Comparison of ENCODE assay signal across 11 mouse cellular contexts in the genomic region with DNA sequence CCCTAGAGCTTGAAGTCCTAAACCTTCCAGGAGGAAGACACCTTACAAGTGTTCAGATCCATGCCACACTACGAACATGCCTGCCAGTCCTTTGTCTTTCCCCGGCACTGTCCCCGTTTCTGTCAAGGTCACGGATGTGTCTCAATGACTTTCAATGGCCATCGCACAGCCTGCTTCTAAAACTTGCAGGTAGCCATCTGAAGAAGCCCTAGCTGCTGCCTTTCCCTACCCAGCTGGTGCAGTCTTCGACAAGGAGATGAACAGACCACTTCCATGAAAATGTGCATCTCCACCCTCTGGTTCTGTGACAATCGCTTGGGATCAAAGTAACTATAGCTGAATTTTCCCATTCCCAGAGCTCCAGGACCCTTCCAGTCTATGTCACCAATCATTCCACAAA. TPM values are rescaled to one million over a fixed set of nuclear protein-coding genes. Genes with fewer than 3 reads are reported as not detected.
DNase-seq lines count a peak whose midpoint lies in the region; ATAC-seq and TF ChIP-seq lines count a peak whose summit lies in the region.
"Had no signal": no experiment of that assay in that cellular context is flagged by ENCODE, and none has a peak within 500 bp of the region (broad histone marks: within the 10 kb centered on the region; RNA-seq: fewer than 3 reads in every experiment).

No protein-coding gene starts in this region.

- no peaks in the 10 kb centered on the region for H3K27me3 ChIP-seq in lung, postnatal 0 days (replicated peaks; ENCODE audit: insufficient read depth, low read length)
- no peaks in the 10 kb centered on the region for H3K27me3 ChIP-seq in intestine, postnatal 0 days (replicated peaks; ENCODE audit: control insufficient read depth, insufficient read depth, low read length)
- H3K27me3 ChIP-seq in stomach, embryonic 14.5 days (ENCODE audit: control insufficient read depth, insufficient read depth, low read length) = no peaks in the 10 kb centered on the region
- H3K27me3 ChIP-seq: kidney, embryonic 15.5 days had no signal

- WGBS in lung, postnatal 0 days = 80% methylated on average over 7 of the region's 7 CpGs
- 75% methylated on average over 7 of the region's 7 CpGs for WGBS in intestine, postnatal 0 days
- 82% methylated on average over 7 of the region's 7 CpGs for WGBS in stomach, embryonic 14.5 days

- peaks cover 18% of the 10 kb centered on the region; the same call in 1 of the 2 replicates for H3K4me1 ChIP-seq in lung, postnatal 0 days (ENCODE audit: insufficient read depth, low read depth, low read length)
- H3K4me1 ChIP-seq in intestine, postnatal 0 days (replicated peaks; ENCODE audit: control insufficient read depth, insufficient read depth, low read length) = peaks cover 11% of the 10 kb centered on the region
- peaks cover 50% of the 10 kb centered on the region for H3K4me1 ChIP-seq in stomach, embryonic 14.5 days (ENCODE audit: control insufficient read depth, insufficient read depth, low read length)

- ATAC-seq in lung, postnatal 0 days = no peak
- no peak for ATAC-seq in intestine, postnatal 0 days
- ATAC-seq in stomach, embryonic 14.5 days (ENCODE audit: insufficient number of reproducible peaks, insufficient read depth, low FRiP score, low read depth) = no peak
- no peak for ATAC-seq in megakaryocyte progenitor cell, adult 5-6 weeks (replicated peaks; ENCODE audit: poor library complexity)
- ATAC-seq: CD4-positive, CD25-positive, alpha-beta regulatory T cell, adult 4 months had no signal

- no peaks in the 10 kb centered on the region for H3K9me3 ChIP-seq in lung, postnatal 0 days (ENCODE audit: low read length)
- no peaks in the 10 kb centered on the region for H3K9me3 ChIP-seq in intestine, postnatal 0 days (ENCODE audit: control insufficient read depth)
- no peaks in the 10 kb centered on the region for H3K9me3 ChIP-seq in stomach, embryonic 14.5 days (ENCODE audit: control insufficient read depth, low read depth, low read length)
- H3K9me3 ChIP-seq: kidney, embryonic 15.5 days had no signal

- no peak overlapping the region for H3K9ac ChIP-seq in lung, postnatal 0 days (replicated peaks; ENCODE audit: low read depth)
- no peak overlapping the region for H3K9ac ChIP-seq in intestine, postnatal 0 days (ENCODE audit: low read depth, low read length)
- H3K9ac ChIP-seq in stomach, embryonic 14.5 days (replicated peaks; ENCODE audit: low read depth, low read length) = no peak overlapping the region; the same call in 1 of the 2 replicates
- H3K9ac ChIP-seq: kidney, embryonic 15.5 days had no signal

- peak overlapping the region; percentile 20; the same call in 1 of the 2 replicates for H3K27ac ChIP-seq in gastrocnemius, adult 2 months
- 0 out of 2 replicates have a peak overlapping the region, but pooled peaks have one; percentile 3 for H3K27ac ChIP-seq in lung, postnatal 0 days (ENCODE audit: low read length)
- peak overlapping the region; percentile 36 for H3K27ac ChIP-seq in intestine, postnatal 0 days (ENCODE audit: low read depth, low read length)
- H3K27ac ChIP-seq in stomach, embryonic 14.5 days (ENCODE audit: low read length) = no peak overlapping the region
- H3K27ac ChIP-seq: kidney, embryonic 15.5 days; macrophage had no signal

- DNase-seq in gastrocnemius, adult 2 months = no peak
- DNase-seq in gastrocnemius, postnatal 25 days = no peak
- no peak for DNase-seq in lung, postnatal 0 days (ENCODE audit: low spot score)
- no peak for DNase-seq in lung, postnatal 14 days
- DNase-seq in gastrocnemius, postnatal 4 days (ENCODE audit: low spot score in 2 of 2) = no peak

- no peak overlapping the region for H3K4me3 ChIP-seq in gastrocnemius, adult 2 months
- no peak overlapping the region for H3K4me3 ChIP-seq in lung, postnatal 0 days (ENCODE audit: low read depth, low read length)
- H3K4me3 ChIP-seq in intestine, postnatal 0 days (ENCODE audit: low read depth, low read length) = no peak overlapping the region
- no peak overlapping the region for H3K4me3 ChIP-seq in stomach, embryonic 14.5 days (ENCODE audit: low read depth, low read length)
- H3K4me3 ChIP-seq: kidney, embryonic 15.5 days had no signal

- H3K4me2 ChIP-seq in lung, postnatal 0 days (replicated peaks; ENCODE audit: low read depth, low read length) = 0 out of 2 replicates have a peak overlapping the region, but pooled peaks have one; percentile 17
- H3K4me2 ChIP-seq in intestine, postnatal 0 days (replicated peaks; ENCODE audit: low read depth) = peak overlapping the region; percentile 18; the same call in 1 of the 2 replicates
- H3K4me2 ChIP-seq in stomach, embryonic 14.5 days (replicated peaks; ENCODE audit: low read depth, low read length) = peak overlapping the region; percentile 18; the same call in 1 of the 2 replicates

- H3K36me3 ChIP-seq in lung, postnatal 0 days (ENCODE audit: insufficient read depth, low read length) = no peaks in the 10 kb centered on the region
- 0 out of 2 replicates have a peak, but pooled peaks cover 6% of the 10 kb centered on the region for H3K36me3 ChIP-seq in intestine, postnatal 0 days (ENCODE audit: control insufficient read depth, insufficient read depth)
- H3K36me3 ChIP-seq in stomach, embryonic 14.5 days (ENCODE audit: control insufficient read depth, insufficient read depth, low read length) = no peaks in the 10 kb centered on the region
- H3K36me3 ChIP-seq: kidney, embryonic 15.5 days had no signal

- TF ChIP-seq EP300 in lung, postnatal 0 days (IDR thresholded peaks at IDR 0.05) = no peak

- intact Hi-C loops in gastrocnemius, adult 2 months (cut with DNase I) = loop anchor here (5.0 kb wide), 1 partner anchor 64 kb away; no protein-coding TSS in a partner anchor

- TF ChIP-seq CTCF in gastrocnemius, adult 2 months (IDR thresholded peaks at IDR 0.05) = no peak
- no peak for TF ChIP-seq CTCF in lung, postnatal 0 days (IDR thresholded peaks at IDR 0.05)
- TF ChIP-seq CTCF in intestine, postnatal 0 days (IDR thresholded peaks at IDR 0.05; ENCODE audit: low read depth) = no peak

RNA-seq across cellular contexts. Expression of a gene that starts 7.6 kb away (rescaled TPM):
- 1 to 10 TPM; 4.2 to 4.3 TPM for total RNA-seq in gastrocnemius, adult 2 months (2021)
- 1 to 10 TPM; 4.4 to 5.3 TPM for total RNA-seq in gastrocnemius, postnatal 25 days (2021)
- 50.0 and 55.7 TPM in 2 replicates for polyA plus RNA-seq in lung, postnatal 0 days (2015; fragmentation: Nextera tagmentation; extraction: Ambion mirVana)
- polyA plus RNA-seq in intestine, postnatal 0 days (2015; fragmentation: Nextera tagmentation; extraction: Ambion mirVana) = 242 and 257 TPM in 2 replicates
- 24.4 and 24.6 TPM in 2 replicates for polyA plus RNA-seq in stomach, embryonic 14.5 days (2014; fragmentation: Nextera tagmentation; extraction: Ambion mirVana)
- total RNA-seq in megakaryocyte progenitor cell, adult 5-6 weeks (2015) = 37.2 and 38.1 TPM in 2 replicates
- 33.7 and 34.6 TPM in 2 replicates for total RNA-seq in megakaryocyte progenitor cell, adult 5-6 weeks (2017)
- 10 to 100 TPM; 20.1 to 22.6 TPM for total RNA-seq in gastrocnemius, postnatal 4 days (2021)
